Mouse (Mus musculus) olfactory bulb, adult 2 months (tissue): Measurements from ENCODE around the gene Tbca.

Experiments
- CTCF ChIP-seq: fragments of 200-500 bp; IDR thresholded peaks from 2 replicates; pipeline ENCODE4 v1.5.1; 2012; ENCODE audit warnings: low read depth, mild to moderate bottlenecking, low read length, moderate library complexity; ENCODE audit not compliant: insufficient read depth
- POLR2A ChIP-seq: fragments of 200-500 bp; IDR thresholded peaks from 2 replicates; pipeline ENCODE4 v1.6.1; 2012; ENCODE audit warnings: mild to moderate bottlenecking, low read depth, low read length, moderate library complexity; ENCODE audit not compliant: insufficient read depth

DNA sequence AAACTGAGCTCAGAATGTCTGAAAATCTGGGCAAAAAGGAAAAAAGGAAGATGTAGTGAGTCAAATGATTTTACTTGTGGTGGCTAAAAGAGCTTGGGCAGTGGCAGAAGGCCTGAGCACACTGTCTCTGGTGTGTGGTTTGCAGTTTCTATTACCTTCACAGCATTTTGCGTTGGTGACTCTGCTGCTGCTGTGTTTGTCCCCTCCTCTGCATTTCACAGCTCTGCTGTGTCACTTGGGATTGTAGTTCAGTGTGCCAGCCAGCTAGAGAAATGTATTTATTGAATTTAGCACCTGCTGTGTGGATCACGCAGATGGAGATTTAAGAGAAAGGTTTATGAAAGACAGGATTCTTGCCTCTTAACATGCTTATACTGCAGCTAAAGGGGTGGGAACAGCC, 1.8 kb upstream of the Tbca start:
- TF ChIP-seq CTCF: no peak
- no peak for TF ChIP-seq POLR2A
